Mouse (Mus musculus) urinary bladder, postnatal 10 days (tissue): Measurements from ENCODE around the gene Npas3.

Source experiments
- DNase-seq: peaks from one replicate; pipeline ENCODE4 v3.0.0; 2022; ENCODE audit warnings: low spot score

The Npas3 gene

DNA sequence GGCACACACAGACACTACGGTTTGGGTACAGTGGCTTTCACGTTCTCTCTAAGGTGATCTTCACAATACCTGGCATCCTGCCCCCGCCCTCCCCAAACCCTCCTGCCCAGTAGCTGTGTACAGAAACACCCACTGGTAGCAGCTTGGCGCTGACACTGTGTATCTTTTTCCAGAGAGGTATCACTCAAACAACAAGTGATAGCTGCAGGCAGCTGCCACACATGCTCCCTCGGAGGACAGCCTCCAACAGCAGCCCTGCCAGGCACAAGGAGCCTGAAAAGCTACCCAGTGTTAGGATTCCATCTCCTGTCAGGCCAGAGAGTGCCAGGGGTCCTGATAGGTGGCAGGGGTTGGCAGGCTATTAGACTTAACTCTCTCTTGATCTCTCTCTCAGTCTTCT, 747.2 kb downstream of the Npas3 start:
- DNase-seq, result no peak

DNA sequence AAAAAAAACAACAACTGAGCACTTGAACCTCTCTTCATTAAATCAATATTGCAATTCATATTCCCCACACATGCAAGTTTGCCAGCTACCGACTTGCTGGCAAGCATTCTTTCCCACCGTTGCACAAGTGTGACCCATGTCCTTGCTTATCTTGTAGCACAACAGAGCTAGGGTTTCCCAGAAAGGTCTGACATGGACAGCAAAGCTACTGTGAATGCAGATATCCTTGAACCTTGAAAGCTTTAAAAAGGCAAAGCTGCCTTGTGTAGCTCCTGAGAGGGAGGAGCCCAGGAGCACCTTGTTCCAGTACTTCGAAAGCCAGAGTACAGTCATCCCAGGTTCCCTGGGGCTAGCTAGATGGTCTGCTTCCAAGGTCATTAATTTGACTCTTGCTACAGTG, 748.7 kb downstream of the Npas3 start:
- DNase-seq, result no peak

DNA sequence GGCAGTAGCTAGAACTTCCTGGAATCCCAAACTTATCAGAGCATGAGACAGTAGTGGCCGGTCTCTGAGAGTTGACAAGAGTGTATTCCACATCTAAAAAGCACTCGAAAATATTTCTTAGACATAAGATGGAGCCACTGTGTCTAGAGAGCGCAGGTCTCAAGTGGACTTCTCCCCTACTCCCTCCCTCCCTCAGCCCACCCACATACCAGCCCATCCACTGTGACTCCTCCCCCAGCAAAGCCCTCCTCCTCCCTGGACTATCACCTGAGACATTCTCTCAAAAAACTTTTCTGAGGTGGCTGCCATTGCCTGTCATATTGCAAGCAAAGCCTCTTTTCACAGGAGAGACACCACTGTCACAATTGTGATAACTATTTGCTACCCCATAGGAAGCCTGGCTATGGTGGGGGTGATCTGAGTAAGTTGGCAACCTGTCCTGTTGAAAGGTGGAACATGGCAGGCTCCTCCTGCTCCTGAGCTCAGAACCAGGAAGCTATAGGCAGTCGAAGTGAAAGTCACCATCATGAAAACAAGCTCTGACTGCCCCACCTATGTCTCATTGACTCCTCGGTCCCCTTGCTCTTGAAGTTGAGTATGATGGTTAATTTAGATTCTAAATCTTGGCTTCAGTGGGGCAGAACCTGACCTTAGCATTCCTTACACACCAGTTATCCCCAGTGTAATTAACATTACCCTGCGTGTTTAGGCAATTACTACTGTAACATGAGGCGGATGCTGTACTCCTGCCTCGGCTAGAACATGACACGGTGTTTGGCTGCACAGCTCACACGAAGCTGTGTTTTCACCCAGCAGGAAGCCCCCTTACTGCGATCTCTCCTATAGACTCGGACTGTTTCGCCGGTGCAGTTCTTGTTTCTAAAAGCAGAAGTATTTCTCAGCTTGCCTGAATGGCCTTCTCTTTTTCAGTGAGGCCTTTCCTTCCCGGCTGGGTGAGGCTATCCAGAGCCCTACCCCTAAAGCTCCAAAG, 751.5 kb downstream of the Npas3 start:
- DNase-seq, result no peak

DNA sequence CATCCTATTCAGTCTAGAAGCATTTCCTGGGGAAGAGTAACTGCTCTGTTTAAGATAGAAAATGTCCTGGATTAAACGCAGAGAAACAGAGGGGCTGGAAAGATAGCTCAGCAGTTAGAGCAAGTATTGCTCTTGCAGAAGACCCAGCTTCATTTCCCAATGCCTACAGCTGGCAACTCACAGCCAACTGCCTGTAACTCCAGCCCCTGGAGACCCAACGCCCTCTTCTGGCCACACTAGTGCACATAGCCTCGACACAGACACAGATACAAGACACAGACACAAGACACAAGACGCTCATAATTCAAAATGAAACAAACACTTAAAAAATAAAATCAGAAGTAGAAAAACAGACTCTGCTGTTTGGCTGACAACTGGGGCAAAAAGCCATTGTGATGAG, 754.0 kb downstream of the Npas3 start:
- DNase-seq, result no peak

DNA sequence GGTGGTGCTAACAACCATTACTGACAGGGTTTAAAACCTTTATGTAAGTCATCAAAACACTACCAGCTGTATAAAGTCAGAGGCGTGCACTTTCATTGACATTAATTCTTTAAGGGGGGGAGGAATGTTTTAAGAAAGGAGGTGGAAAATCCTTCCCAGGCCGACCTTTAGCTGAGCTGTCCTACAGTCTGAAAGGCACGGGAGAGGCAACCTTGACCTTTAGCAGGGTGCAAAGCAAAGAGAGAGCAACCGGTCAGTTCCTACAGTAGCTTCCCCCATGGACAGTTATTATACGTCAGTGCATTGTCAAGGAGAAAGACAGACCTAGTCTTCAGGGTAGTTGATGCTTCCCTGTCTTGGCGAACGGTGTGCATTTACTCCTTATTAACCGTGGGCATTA, 756.1 kb downstream of the Npas3 start:
- DNase-seq, result no peak

DNA sequence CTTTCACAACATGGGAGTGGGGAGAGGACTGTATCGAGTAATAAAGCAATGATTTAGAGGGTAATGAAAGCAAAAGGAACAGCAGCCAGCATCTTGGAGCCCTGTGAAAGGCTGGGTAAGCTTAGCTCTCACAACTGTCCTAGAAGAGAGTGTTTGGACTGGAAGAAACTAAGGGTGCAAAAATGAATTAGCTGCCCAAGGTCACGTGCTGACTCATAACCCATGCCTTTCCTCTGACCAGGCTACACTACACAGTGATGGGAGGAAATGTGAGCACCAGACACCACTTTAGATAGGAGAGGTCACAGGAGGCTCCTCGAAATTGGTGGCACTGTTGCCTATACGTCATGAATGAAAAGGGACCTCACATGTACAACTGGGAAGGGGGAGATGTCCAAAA, 757.1 kb downstream of the Npas3 start:
- DNase-seq, result no peak

DNA sequence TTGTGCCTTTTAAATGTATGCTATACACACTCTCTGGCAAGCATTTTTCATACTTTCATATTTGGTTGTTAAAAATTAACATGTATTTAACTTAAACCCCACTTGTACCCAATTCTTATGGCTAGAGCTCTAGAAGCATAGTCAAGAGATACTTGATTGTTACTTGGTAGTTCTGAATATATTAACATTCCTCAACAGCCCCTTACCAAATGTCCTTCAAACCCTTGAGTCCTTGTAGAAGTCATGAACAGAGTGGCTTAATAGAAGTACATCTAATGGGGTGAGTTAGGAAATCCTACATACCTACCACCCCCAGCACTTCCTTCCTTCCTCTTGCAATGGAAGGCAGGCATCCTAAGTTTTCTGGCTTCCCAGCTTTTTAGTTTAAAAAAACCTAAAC, 766.8 kb downstream of the Npas3 start:
- DNase-seq, result no peak

DNA sequence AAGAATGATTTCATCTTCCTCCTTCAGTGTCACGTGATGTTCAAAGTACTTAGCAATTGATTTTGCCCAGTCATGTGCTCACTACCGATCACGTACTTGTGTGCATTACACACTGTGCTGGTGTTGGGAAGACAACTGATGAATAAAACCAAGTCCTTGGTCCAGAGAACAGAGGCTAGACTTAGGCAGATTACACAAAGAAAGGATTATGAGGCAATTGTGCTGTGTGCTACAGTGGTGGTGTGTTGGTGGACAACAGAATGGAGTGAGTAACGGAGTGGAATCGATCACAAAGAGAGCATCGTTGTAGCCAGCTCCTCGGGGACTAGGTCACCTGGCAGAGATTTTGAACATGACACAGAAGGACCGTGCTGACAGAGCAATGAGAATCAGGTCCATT, 769.5 kb downstream of the Npas3 start:
- no peak for DNase-seq

DNA sequence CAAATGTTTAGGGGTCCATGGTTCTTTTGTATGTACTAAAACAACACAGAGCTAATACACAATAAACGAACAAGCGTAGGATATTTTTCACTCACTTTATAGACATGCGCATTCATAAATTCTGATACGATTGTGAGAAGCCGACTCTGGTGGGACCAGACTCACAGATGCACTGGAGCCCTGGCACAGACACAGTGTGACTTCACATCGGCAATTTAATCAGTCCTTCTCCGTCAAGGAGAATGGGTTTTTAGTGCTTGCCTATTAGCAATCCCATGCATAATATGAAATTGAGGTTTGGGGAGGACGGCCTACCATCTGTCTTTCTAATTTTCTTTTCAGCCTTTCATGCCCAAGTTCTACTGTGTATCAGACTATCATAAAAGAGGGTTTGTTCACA, 771.5 kb downstream of the Npas3 start:
- no peak for DNase-seq

DNA sequence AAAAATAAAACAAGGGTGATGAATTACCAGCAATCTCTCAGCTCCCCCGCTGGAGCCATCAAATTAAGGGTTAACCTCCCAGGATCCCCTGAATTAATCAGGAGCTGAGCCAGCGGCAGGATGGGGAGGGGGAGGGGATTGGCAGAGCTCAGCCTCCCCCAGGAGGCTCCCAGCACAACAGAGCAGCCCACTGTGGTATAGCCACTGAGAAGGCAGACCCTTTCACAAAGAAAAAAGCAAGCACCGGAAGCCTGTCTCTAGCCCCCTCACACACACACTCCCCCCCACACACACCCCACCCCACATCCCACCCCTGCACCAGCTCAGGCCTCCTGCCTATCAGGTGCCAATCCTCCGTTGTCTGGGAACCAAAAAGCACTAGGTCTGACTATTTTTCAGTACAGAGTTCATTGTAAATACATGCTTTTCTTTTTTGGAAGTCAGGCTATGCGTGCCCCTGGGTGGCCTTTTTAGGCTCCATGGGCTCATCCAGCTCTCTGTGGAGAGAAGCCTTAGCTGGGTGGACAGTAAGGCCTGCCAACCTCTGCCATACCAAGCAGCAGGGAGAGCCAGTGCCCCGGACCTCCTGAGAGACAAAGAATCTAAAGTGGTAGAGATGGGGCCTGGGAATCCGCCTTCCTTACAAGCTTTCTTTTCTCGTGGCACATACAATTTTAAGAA, 786.3 kb downstream of the Npas3 start:
- DNase-seq, result no peak

DNA sequence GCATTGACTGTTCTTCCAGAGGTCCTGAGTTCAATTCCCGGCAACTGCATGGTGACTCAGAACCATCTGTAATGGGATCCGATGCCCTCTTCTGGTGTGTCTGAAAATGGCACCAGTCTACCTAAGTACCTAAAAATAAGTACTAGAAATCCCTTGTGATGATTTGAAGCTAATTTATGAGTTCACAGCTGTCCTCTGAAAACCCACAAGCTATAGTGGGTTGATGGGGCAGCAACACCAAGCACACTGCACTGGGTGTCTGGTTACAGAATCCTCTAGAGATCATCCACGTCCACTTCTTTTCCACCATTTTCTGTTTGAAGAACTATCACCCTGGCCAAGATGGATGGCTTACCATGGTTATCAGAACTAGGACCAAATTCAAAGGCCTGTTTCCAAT, 789.1 kb downstream of the Npas3 start:
- DNase-seq, result no peak

DNA sequence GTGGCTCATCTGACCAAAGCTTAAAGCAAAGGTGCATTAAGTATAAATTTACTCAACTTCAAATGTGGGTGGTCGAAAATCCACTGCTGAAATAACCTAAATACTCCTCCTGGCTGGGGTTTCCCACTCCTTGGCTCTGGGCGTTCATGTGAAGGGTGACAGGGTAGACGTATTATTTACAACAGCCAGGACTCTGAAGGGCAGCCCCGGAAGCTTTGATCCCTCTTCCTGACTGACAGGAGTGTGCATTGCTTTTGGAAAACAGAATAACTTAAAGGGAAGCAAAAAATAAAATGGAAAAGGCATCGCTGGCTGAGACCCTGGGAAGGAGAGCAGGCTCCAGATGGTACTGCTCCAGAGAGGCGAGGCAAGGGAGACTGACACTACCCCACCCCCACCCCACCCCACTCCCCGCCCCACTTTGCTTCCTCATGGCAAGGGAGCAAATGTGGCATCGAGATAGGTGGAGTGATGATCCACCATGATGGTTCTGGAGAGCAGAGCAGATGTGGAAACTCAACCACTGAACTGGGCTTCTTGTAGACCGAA, 794.6 kb downstream of the Npas3 start:
- DNase-seq, result no peak

DNA sequence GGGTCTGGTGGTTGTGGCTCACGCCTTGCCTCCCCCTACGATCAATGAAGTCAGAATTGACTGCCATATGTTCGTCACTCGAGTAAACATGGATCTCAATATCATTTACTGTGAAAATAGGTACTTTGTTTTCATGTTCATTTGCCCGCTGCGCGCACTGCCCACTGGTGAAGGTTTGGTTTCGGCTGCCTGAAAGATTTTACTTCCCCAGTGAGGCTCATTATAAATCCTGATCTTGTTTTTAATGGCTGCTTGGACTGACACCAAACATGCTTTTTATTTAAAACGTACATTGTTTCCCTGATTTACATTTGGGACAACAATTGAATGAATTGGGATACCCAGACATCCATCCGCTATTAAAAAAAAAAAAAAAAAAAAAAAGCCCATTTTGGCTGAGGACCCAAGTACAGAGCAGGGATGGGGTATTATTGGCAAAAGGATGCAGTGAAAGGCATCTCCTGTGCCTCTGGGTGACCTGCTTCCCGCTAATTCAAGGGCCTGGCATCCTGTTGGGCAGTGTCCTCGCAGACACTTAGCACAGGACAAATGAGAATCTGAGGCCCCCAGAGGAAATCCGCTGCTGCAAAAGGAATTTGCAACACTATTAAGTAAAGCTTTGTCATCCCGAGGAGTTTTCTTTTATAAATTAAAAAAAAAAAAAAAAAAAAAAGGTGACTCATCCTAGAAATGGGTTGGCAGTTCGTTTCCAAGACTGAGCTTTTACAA, 796.3 kb downstream of the Npas3 start:
- no peak for DNase-seq

DNA sequence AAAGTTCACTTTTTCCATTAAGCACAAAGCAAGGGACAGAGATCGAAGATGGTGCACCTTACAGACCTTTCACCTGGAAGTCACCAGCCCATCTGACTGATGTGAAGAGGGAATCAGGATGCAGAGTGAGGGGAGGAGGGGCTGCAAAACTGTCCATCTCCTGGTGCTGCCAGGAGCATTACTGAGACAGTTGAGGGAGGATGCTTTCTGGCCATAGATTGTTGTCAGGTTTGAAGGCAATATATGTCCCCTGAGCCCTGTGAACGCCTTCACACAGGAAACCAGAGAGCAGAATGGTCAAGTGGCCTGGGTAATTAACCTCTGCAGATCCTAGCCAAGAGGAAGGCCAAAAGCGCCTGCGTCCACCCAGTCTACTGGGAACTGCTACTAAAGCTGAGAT, 796.9 kb downstream of the Npas3 start:
- no peak for DNase-seq

DNA sequence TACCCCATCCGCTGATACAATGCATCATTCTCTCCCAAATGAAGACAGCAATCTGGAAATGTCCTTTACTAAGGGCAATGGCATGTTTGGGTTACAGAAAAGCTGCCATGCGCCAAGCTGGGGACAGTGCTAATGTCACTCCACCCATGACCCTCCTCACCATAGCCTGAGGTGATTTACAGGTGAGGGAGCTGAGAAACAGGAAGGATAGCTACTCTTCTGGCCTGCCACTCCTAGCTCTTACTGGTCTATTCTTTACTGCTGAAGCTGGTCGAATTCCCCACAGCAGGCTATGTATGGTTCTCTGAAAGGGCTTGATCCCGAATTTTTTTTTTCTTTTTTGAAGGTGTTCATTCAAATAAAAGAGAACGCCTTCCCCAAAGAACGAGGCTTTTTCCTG, 798.3 kb downstream of the Npas3 start:
- no peak for DNase-seq

DNA sequence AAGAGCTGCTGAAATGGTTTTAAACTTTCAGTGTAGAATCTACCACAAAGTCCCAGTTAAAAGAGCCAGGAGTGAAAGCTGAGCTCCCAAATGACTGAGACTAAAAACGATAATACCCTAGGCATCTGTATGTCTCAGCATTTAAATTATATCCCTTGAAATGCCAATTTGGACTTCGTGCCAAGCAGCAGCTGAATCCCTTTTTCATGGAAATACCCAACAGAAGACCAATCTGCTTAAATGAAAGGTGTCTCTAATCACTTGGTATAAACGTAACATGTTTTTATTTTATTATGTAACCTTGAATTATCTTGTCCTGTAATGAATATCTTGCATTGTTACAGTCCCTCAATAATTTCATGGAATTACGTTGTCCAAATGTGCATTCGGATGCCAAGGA, 799.6 kb downstream of the Npas3 start:
- DNase-seq, result no peak

DNA sequence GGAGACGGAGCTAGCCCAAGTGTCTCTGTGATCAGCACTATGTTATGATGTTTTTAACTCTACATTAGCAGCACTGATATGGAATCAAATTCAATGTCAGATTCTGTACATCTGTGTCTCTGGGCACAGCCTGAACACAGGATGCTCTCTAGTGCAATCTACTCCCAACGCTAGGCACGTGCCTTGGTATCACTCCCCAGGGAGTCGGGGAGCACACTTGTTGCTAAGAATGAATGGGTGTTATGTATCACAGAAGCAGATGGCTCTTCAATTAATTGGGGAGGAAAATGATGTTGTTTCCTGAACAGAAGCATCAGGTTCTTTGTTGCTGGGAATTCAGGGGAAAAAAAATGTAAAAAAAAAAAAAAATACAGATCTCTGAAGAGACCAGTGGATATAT, 801.4 kb downstream of the Npas3 start:
- no peak for DNase-seq

DNA sequence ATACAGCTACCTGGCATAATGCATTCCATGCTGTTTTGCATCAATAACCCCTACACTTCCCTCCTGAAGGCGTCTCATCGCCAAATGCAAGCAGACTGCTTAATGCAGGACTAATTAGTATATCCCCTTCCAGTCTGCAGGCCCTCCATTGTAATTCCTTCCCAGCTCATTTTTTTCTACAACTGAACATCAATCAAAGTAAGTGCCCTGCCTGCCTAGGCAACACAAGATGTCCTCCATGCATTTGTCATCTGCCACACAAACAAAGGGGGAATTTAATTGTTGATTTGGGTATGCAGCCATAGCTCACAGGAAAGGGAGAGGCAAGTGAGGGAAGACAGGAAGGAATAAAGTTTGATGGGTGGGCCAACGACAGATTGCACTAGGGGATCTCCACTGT, 804.5 kb downstream of the Npas3 start:
- no peak for DNase-seq

DNA sequence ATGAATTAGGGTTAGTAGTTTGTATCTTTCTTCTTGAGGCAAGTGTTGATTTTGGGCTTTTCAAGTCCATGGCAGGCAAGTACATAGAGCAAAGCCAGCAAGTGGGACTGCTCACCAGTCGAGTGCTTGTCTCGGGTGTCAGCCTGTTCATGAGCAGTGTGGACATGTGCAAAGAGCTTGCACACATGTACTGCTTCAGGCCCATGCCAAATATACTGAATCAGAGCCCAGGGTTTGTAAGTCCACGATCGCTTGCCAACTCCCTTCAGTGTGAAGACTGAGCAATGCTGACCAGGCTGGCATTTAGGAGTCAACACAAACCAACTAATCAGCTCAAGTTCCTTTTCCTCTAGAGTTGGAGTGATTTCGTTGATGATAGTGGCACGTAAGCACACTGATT, 805.1 kb downstream of the Npas3 start:
- no peak for DNase-seq

DNA sequence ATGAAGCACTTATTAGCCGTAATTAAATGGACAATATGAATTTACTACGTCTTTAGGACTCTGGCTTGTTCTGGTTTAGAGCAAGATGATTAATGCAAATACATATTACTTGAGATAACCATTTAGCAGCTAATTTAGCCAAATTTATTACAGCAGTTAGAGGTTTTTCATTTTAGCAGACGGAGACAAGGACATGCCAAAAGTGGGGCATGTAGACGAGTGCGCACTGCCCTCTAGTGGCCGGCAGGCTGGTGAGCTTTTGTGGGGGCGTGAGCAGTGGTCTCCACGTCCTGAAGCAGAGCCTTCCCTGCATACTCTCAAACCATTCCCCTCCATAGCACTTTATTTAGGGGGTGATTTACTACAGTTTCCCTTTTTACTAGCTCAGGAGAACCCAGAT, 812.3 kb downstream of the Npas3 start:
- DNase-seq, result no peak

DNA sequence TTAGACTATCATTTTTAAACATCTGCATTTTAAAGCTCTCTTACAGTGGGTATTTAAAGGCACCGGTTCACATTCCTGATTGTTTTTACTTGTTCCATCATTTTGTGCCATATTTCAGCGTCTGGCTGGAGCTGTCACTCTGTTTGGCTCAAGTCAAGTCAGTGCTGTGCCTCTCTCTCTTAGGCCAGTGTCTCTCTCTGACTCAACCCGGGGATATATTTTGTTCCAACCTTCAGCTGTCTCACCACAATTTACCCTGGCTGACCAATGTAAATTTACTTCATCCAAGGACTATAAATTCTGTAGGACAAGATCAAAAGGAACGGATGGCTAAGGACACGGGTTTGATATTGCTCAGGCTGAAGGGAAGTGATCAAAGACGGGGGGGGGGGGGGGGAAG, 812.7 kb downstream of the Npas3 start:
- DNase-seq, result no peak

DNA sequence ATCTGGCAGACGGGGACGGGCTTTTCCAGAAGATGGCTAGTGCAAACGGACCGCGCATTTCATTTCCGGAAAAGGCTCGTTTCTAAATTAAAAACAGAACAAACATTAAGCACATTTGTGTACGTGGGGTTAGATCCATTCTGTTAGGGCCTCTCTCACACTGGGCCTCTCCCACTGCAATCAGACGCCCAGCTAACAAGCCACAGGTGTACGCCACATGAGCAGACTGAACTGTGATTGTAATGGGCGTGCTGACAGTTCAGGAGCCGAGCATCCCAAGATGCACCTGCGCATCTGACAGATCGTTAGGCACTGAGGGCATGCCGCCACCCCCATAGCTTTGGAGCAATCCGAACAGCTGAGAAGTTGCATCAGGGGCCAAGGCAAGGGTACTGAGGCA, 816.5 kb downstream of the Npas3 start:
- DNase-seq, result no peak

DNA sequence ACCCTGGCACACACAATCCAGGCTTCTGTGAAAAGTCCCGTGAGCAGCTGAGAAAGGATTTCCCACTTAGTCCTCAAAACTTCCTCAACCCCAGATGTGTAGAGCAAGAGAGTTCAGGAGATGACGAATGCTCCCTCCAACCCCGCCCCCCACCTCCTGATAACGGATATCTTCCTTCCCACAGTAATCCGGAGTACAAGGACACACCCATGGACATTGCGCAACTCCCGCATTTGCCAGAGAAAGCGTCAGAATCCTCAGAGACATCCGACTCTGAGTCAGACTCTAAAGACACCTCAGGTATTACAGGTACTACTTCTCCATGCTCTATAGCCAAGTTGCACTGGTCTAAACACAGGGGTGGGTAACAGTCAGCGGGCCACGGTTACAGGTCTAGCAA, 817.1 kb downstream of the Npas3 start:
- no peak for DNase-seq
